Mouse (Mus musculus) cerebellum, adult 18-20 months (tissue): Measurements from ENCODE around the gene Pth.
A peak's percentile ranks its signal among the peaks of the same experiment; 100 is the strongest.

Source experiments
- DNase-seq, 2 experiments: peaks; one replicate each; pipeline ENCODE4 v3.0.0; 2021

The Pth gene

GRCm38 (mm10) chr7:113388470-113388869 is at the start of gene Pth:
Gene Pth, minus strand, starts transcription at chr7:113388570.
- DNase-seq, result no peak

- DNase-seq, result no peak
Observed at GRCm38 (mm10) chr7:113436312-113436711, 47.9 kb upstream of the Pth start.

- peak; percentile 47 to 63 for DNase-seq
Observed at GRCm38 (mm10) chr7:113434286-113434685, 45.9 kb upstream of the Pth start.

GRCm38 (mm10) chr7:113433451-113433850 is 45.1 kb upstream of the Pth start:
- DNase-seq, result no peak

GRCm38 (mm10) chr7:113432891-113433290 is 44.5 kb upstream of the Pth start:
- no peak for DNase-seq

GRCm38 (mm10) chr7:113420771-113421170 is 32.4 kb upstream of the Pth start:
- no peak for DNase-seq

- DNase-seq, result no peak
Observed at GRCm38 (mm10) chr7:113419070-113419782, 30.9 kb upstream of the Pth start.

- no peak for DNase-seq
Observed at GRCm38 (mm10) chr7:113416536-113416935, 28.2 kb upstream of the Pth start.

GRCm38 (mm10) chr7:113415256-113415655 is 26.9 kb upstream of the Pth start:
- DNase-seq, result no peak

- no peak for DNase-seq
Observed at GRCm38 (mm10) chr7:113408712-113409111, 20.3 kb upstream of the Pth start.

GRCm38 (mm10) chr7:113398083-113398482 is 9.7 kb upstream of the Pth start:
- DNase-seq, result no peak

- no peak for DNase-seq
Observed at GRCm38 (mm10) chr7:113396661-113397060, 8.3 kb upstream of the Pth start.

GRCm38 (mm10) chr7:113391619-113392018 is 3.2 kb upstream of the Pth start:
- no peak for DNase-seq

- DNase-seq, result peak; percentile 53 to 64
Observed at GRCm38 (mm10) chr7:113377875-113378658, 10.3 kb downstream of the Pth start.

- DNase-seq, result no peak
Observed at GRCm38 (mm10) chr7:113372682-113373081, 15.7 kb downstream of the Pth start.

GRCm38 (mm10) chr7:113369620-113370340 is 18.6 kb downstream of the Pth start:
- peak; percentile 72 to 76 for DNase-seq

GRCm38 (mm10) chr7:113368746-113369619 is 19.4 kb downstream of the Pth start, which contains the start of gene Btbd10:
Gene Btbd10, minus strand, starts transcription at chr7:113369392.
- DNase-seq, result peak; percentile 97 to 99

- DNase-seq, result no peak
Observed at GRCm38 (mm10) chr7:113367440-113367839, 20.9 kb downstream of the Pth start.

GRCm38 (mm10) chr7:113349089-113349488 is 39.3 kb downstream of the Pth start:
- DNase-seq, result no peak

GRCm38 (mm10) chr7:113347694-113348093 is 40.7 kb downstream of the Pth start:
- DNase-seq, result no peak

GRCm38 (mm10) chr7:113347271-113347670 is 41.1 kb downstream of the Pth start:
- DNase-seq, result peak; percentile 83 to 90
